Mouse (Mus musculus) megakaryocyte-erythroid progenitor cell, adult 5-6 weeks (primary cell): ENCODE results near the gene Slco2b1. TPM values are rescaled to one million over a fixed set of nuclear protein-coding genes. Genes with fewer than 3 reads are reported as not detected.
"Not testable (repeated sequence)": the region's sequence is repeated elsewhere in the genome, so short reads cannot be mapped to it uniquely, and the experiment has no call there.

Experiments used
- ATAC-seq: replicated peaks from 2 replicates; pipeline ENCODE4 v1.8.0; 2016; ENCODE audit warnings: mild to moderate bottlenecking, inconsistent platforms; ENCODE audit not compliant: severe bottlenecking, poor library complexity, low FRiP score, low TSS enrichment
- total RNA-seq, 2 experiments: library from RNA; stranded (forward) in 1 of 2; stranded (reverse) in 1 of 2; fragments of 200-1000, 215-1000 nt in 1 of 2; fragments of >200 nt in 1 of 2; fragmentation: Nextera tagmentation in 1 of 2; gene quantifications; 2 replicates each; pipeline ENCODE4 v1.2.3; 2014 to 2017

Gene Slco2b1
- total RNA-seq (2014; fragmentation: Nextera tagmentation), result 0.64 TPM in 1 of 2 replicates, not detected in the other
- total RNA-seq (2017), result 0.11 TPM in 1 of 2 replicates, not detected in the other

GRCm38 (mm10) chr7:99711166-99711565 lies at the start of gene Slco2b1:
TSS of gene Slco2b1 (minus strand) at chr7:99711340.
- ATAC-seq, result no peak

- ATAC-seq, result no peak
Measured at GRCm38 (mm10) chr7:99739276-99739675, 28.1 kb upstream of the Slco2b1 start.

GRCm38 (mm10) chr7:99735491-99735890 lies 24.4 kb upstream of the Slco2b1 start:
- ATAC-seq, result not testable (repeated sequence)

- no peak for ATAC-seq
Measured at GRCm38 (mm10) chr7:99734612-99735011, 23.5 kb upstream of the Slco2b1 start.

- ATAC-seq, result no peak
Measured at GRCm38 (mm10) chr7:99729973-99730372, 18.8 kb upstream of the Slco2b1 start, which contains the start of gene Olfr520. TSS of gene Olfr520 (plus strand) at chr7:99730273.

- no peak for ATAC-seq
Measured at GRCm38 (mm10) chr7:99716536-99716935, 5.4 kb upstream of the Slco2b1 start.

- ATAC-seq, result no peak
Measured at GRCm38 (mm10) chr7:99712431-99712830, 1.3 kb upstream of the Slco2b1 start.

GRCm38 (mm10) chr7:99710476-99710875 lies 664 bp downstream of the Slco2b1 start:
- peak; percentile 55; the same call in 1 of the 2 replicates for ATAC-seq

- no peak for ATAC-seq
Measured at GRCm38 (mm10) chr7:99709992-99710391, 1.1 kb downstream of the Slco2b1 start.

GRCm38 (mm10) chr7:99708750-99709149 lies 2.4 kb downstream of the Slco2b1 start:
- ATAC-seq, result no peak

GRCm38 (mm10) chr7:99708301-99708721 lies 2.8 kb downstream of the Slco2b1 start:
- no peak for ATAC-seq

- no peak for ATAC-seq
Measured at GRCm38 (mm10) chr7:99707671-99708070, 3.5 kb downstream of the Slco2b1 start.

GRCm38 (mm10) chr7:99707038-99707595 lies 4.0 kb downstream of the Slco2b1 start:
- no peak for ATAC-seq

- no peak for ATAC-seq
Measured at GRCm38 (mm10) chr7:99706341-99707037, 4.7 kb downstream of the Slco2b1 start.

GRCm38 (mm10) chr7:99704736-99705519 lies 6.2 kb downstream of the Slco2b1 start:
- no peak for ATAC-seq

GRCm38 (mm10) chr7:99702201-99702600 lies 8.9 kb downstream of the Slco2b1 start:
- no peak for ATAC-seq

GRCm38 (mm10) chr7:99700641-99701040 lies 10.5 kb downstream of the Slco2b1 start:
- no peak for ATAC-seq

GRCm38 (mm10) chr7:99699709-99700151 lies 11.4 kb downstream of the Slco2b1 start:
- ATAC-seq, result no peak

GRCm38 (mm10) chr7:99699106-99699505 lies 12.0 kb downstream of the Slco2b1 start:
- no peak for ATAC-seq

GRCm38 (mm10) chr7:99698576-99698975 lies 12.6 kb downstream of the Slco2b1 start:
- no peak for ATAC-seq
